Mouse (Mus musculus) heart, embryonic 14.5 days (tissue): ENCODE measurements around the gene Rpl31. TPM values are rescaled to one million over a fixed set of nuclear protein-coding genes. Genes with fewer than 3 reads are reported as not detected.

Experiments
- ATAC-seq: fragments of 200-750 bp; cut with Nextera tagmentation; 2 replicates; pipeline ENCODE4 v1.8.0; 2017; ENCODE audit warnings: low read depth, moderate TSS enrichment; ENCODE audit not compliant: insufficient number of reproducible peaks, insufficient read depth, low FRiP score
- H3K27ac ChIP-seq, 2 experiments: fragments of 200-500 bp in 1 of 2; fragments of 300-500 bp in 1 of 2; sonication (generic) in 1 of 2; replicated peaks in 1 of 2; 2 replicates each; pipeline ENCODE4 v1.5.1; 2012 to 2014; ENCODE audit warnings: low read depth in 2 of 2, low read length in 2 of 2, control low read depth in 1 of 2, mild to moderate bottlenecking in 1 of 2, mixed read lengths in 1 of 2; ENCODE audit not compliant: control insufficient read depth in 1 of 2, insufficient read depth in 1 of 2
- H3K27me3 ChIP-seq: fragments of 300-500 bp; sonication (generic); 2 replicates; pipeline ENCODE4 v1.6.1; 2014; ENCODE audit warnings: mild to moderate bottlenecking, low read length, control low read depth; ENCODE audit not compliant: control insufficient read depth, insufficient read depth
- H3K36me3 ChIP-seq: fragments of 300-500 bp; sonication (generic); 2 replicates; pipeline ENCODE4 v1.6.1; 2014; ENCODE audit warnings: mild to moderate bottlenecking, control low read depth, low read length, mixed read lengths; ENCODE audit not compliant: control insufficient read depth, insufficient read depth
- H3K4me1 ChIP-seq, 2 experiments: fragments of 200-500 bp in 1 of 2; fragments of 300-500 bp in 1 of 2; sonication (generic) in 1 of 2; 2 replicates each; pipeline ENCODE4 v1.6.1; 2012 to 2014; ENCODE audit warnings: low read length in 2 of 2, control low read depth in 1 of 2, mixed read lengths in 1 of 2; ENCODE audit not compliant: control insufficient read depth in 2 of 2, insufficient read depth in 2 of 2
- H3K4me2 ChIP-seq: fragments of 300-500 bp; sonication (generic); 2 replicates; pipeline ENCODE4 v1.6.1; 2014; ENCODE audit warnings: mild to moderate bottlenecking, low read length
- H3K4me3 ChIP-seq, 2 experiments: fragments of 200-500 bp in 1 of 2; fragments of 300-500 bp in 1 of 2; sonication (generic) in 1 of 2; 2 replicates each; pipeline ENCODE4 v1.5.1; 2012 to 2014; ENCODE audit warnings: low read length in 2 of 2, mild to moderate bottlenecking in 2 of 2, control low read depth in 1 of 2, low read depth in 1 of 2, moderate library complexity in 1 of 2; ENCODE audit not compliant: control insufficient read depth in 1 of 2, insufficient read depth in 1 of 2
- H3K9ac ChIP-seq: fragments of 300-500 bp; sonication (generic); 2 replicates; pipeline ENCODE4 v1.6.1; 2014; ENCODE audit warnings: mild to moderate bottlenecking, low read length
- H3K9me3 ChIP-seq: fragments of 300-500 bp; sonication (generic); 2 replicates; pipeline ENCODE4 v1.6.1; 2016; ENCODE audit warnings: low read length, control low read depth; ENCODE audit not compliant: control insufficient read depth
- WGBS: fragments of 180-500 bp; shearing (Covaris S2); extraction: QIAGEN DNeasy Blood & Tissue Kit; methylation state at CpG from one replicate; pipeline ENCODE4 v1.1.7; 2014; 5-methylcytosine and 5-hydroxymethylcytosine counted together
- polyA plus RNA-seq: library from polyadenylated mRNA; unstranded; fragments of >200 nt; fragmentation: Nextera tagmentation; extraction: Ambion mirVana; gene quantifications from 2 replicates; pipeline ENCODE4 v1.2.1, GENCODE M21; 2014

The Rpl31 gene
- polyA plus RNA-seq: 441 and 528 TPM in 2 replicates

DNA sequence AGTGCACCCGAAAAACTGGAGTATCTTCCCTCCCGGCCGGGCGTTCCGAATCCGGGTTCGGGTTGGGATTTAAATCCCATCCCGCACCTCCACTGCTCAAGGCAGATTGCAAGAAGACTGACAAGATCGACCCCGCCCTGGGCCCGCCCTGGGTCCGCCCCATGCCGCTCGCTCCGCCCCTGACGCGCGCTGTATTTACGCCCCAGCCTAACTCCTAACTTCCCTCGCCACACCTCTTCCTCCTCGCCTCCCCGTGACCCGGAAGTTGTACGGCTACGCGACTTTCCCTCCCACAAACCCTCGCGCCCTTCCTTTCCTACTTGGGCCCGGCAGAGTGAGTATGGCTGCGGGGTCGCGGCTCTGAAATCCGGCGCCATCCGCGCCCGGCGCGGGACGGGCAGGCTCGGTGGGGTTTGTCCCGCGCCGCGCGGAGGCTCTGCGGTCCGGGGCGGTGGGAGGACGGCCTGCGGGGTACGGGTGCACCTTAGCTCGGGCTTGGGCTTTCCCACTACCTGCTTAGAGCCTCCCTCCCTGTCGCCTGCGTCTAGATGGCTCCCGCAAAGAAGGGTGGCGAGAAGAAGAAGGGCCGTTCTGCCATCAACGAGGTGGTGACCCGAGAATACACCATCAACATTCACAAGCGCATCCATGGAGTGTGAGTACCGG, at the start of gene Rpl31:
Gene Rpl31 (plus strand): TSS at position 242 of the 666 bp plus-strand sequence.
- peak; percentile 99 for ATAC-seq
- H3K27me3 ChIP-seq: no peaks in the 10 kb centered on the region
- H3K9ac ChIP-seq: peak within 1 kb of the TSS; percentile 97
- H3K36me3 ChIP-seq: peaks cover 38% of the 10 kb centered on the region
- WGBS: under 1% methylated on average over 61 of the region's 62 CpGs
- H3K4me1 ChIP-seq: peaks cover 9 to 10% of the 10 kb centered on the region in 2 experiments
- peak within 1 kb of the TSS; percentile 66 to 90 for H3K4me3 ChIP-seq
- H3K4me2 ChIP-seq: peak within 1 kb of the TSS; percentile 84
- peak within 1 kb of the TSS; percentile 80 to 85 for H3K27ac ChIP-seq
- no peaks in the 10 kb centered on the region for H3K9me3 ChIP-seq

DNA sequence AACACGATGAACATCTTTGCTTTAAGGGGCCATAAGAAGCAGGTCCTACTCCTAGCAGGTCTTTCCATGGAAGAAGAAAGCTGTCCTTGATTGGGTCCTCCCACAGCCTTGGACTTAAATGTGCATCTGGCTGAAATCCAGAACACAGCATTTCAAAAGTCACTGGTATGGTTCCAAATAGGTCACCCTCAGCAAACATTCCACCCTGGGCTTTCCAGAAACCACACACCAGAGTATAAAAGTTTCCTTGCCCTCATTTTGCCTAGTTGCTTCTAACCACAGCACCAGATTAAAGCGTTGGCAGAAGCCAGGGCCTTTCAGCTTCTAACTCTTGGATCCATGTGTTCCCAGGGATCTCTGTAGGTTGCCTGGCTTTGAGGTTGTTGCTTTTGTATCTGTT, 49.7 kb upstream of the Rpl31 start:
- no peak overlapping the region for H3K9ac ChIP-seq
- H3K27ac ChIP-seq: no peak overlapping the region
- H3K4me2 ChIP-seq: no peak overlapping the region
- ATAC-seq: no peak
- H3K27me3 ChIP-seq: no peaks in the 10 kb centered on the region
- H3K4me3 ChIP-seq: no peak overlapping the region
- H3K36me3 ChIP-seq: no peaks in the 10 kb centered on the region
- WGBS: 82% methylated on average over 2 of the region's 2 CpGs
- H3K9me3 ChIP-seq: no peaks in the 10 kb centered on the region
- H3K4me1 ChIP-seq: peaks cover 7 to 8% of the 10 kb centered on the region in 2 experiments; a peak in 3 of 4 replicates

GRCm38 (mm10) chr1:39318870-39319269, 48.8 kb upstream of the Rpl31 start:
- no peaks in the 10 kb centered on the region for H3K9me3 ChIP-seq
- no peak for ATAC-seq
- H3K4me2 ChIP-seq: no peak overlapping the region
- no peaks in the 10 kb centered on the region for H3K36me3 ChIP-seq
- no peak overlapping the region for H3K9ac ChIP-seq
- WGBS: 54% methylated on average over 7 of the region's 7 CpGs
- H3K4me1 ChIP-seq: peaks cover 7 to 8% of the 10 kb centered on the region in 2 experiments; a peak in 3 of 4 replicates
- no peak overlapping the region for H3K4me3 ChIP-seq
- no peaks in the 10 kb centered on the region for H3K27me3 ChIP-seq
- no peak overlapping the region for H3K27ac ChIP-seq

- H3K27ac ChIP-seq: no peak overlapping the region
- no peak for ATAC-seq
- no peak overlapping the region for H3K4me3 ChIP-seq
- H3K4me2 ChIP-seq: no peak overlapping the region
- H3K36me3 ChIP-seq: no peaks in the 10 kb centered on the region
- WGBS: 69% methylated on average over 6 of the region's 6 CpGs
- H3K4me1 ChIP-seq: peaks cover 9 to 10% of the 10 kb centered on the region in 2 experiments
- no peaks in the 10 kb centered on the region for H3K9me3 ChIP-seq
- no peak overlapping the region for H3K9ac ChIP-seq
- no peaks in the 10 kb centered on the region for H3K27me3 ChIP-seq
Observed at GRCm38 (mm10) chr1:39321954-39322353, 45.7 kb upstream of the Rpl31 start.

- H3K9me3 ChIP-seq: no peaks in the 10 kb centered on the region
- H3K27ac ChIP-seq: no peak overlapping the region
- H3K4me3 ChIP-seq: no peak overlapping the region
- H3K9ac ChIP-seq: no peak overlapping the region
- 79% methylated on average over 6 of the region's 6 CpGs for WGBS
- ATAC-seq: no peak
- peaks cover 11 to 21% of the 10 kb centered on the region in 2 experiments for H3K4me1 ChIP-seq
- H3K36me3 ChIP-seq: no peaks in the 10 kb centered on the region
- no peaks in the 10 kb centered on the region for H3K27me3 ChIP-seq
- no peak overlapping the region for H3K4me2 ChIP-seq
Observed at GRCm38 (mm10) chr1:39325228-39325627, 42.4 kb upstream of the Rpl31 start.

DNA sequence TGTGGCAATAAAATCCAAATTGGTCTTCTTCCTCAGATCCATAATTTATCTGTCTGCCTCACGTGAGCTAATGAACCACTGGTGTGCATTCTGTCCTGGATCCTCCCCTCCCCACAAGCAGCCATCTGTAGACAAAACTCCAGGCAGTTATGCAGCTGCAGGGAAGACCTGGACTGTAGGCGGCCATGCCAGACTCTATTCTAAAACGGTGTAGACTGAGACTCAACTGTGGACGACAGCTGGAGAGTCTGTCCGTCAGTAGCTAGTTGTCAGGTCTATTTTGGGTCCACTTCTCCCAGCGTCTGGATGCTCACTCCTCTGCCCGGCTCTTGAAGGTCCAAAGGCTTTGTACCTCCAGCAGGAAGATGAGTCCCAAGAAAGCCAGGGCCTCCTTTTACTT, 40.1 kb upstream of the Rpl31 start:
- peaks cover 21 to 42% of the 10 kb centered on the region in 2 experiments for H3K4me1 ChIP-seq
- no peak for ATAC-seq
- 38% methylated on average over 7 of the region's 7 CpGs for WGBS
- H3K4me3 ChIP-seq: no peak overlapping the region
- no peaks in the 10 kb centered on the region for H3K36me3 ChIP-seq
- H3K27ac ChIP-seq: 0 out of 4 replicates have a peak overlapping the region, but pooled peaks of 1 of the 2 experiments have one; percentile 24
- H3K4me2 ChIP-seq: no peak overlapping the region
- no peaks in the 10 kb centered on the region for H3K27me3 ChIP-seq
- H3K9me3 ChIP-seq: no peaks in the 10 kb centered on the region
- no peak overlapping the region for H3K9ac ChIP-seq

DNA sequence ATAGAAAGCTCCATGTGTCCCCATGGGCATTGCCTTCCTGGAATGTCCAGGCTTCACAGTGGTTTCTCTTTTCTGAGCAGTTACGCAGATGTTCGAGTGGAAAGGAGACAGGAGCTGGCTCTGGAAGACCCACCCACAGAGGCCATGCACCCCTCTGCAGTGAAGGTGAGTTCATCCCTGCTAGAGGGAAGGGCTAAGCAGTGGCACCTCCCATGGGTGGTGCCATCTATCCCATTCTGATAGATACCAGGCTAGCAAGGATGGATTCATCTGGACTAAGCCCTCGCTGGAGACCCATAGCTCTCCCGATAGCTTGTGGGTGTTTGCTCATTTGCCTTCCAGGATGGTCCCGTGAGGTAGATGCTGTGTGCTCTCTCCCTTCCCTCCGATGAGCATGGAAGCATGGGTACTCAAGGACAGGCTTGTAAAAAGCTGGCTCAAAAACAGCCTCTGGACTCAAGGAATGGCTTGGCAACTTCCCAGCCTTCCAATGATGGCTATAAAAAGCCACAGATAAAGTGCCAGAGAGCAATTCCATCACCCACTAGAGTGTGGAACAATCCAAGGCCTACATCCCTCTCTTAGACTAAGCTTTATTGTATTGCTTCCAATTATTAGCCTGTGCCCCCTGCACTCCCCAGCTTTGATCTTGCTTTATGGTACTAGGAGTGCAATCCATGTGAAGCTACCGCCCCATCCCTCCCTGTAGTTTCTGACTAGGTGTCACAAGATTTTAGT, 36.6 kb upstream of the Rpl31 start:
- 64% methylated on average over 7 of the region's 7 CpGs for WGBS
- ATAC-seq: peak; percentile 19
- Histone ChIP-seq H3K4me1 (peaks cover 23 to 48% of the 10 kb centered on the region in 2 experiments), H3K9ac (no peak overlapping the region), H3K36me3 (no peaks in the 10 kb centered on the region), H3K4me2 (0 out of 2 replicates have a peak overlapping the region, but pooled peaks have one; percentile 4), H3K27me3 (no peaks in the 10 kb centered on the region), H3K9me3 (no peaks in the 10 kb centered on the region), H3K4me3 (no peak overlapping the region), H3K27ac (peak overlapping the region; percentile 71 to 80)
